Mouse (Mus musculus) heart, postnatal 0 days (tissue): ENCODE results near the gene Rassf5.

Source experiments
- CTCF ChIP-seq: IDR thresholded peaks from 2 replicates; pipeline ENCODE4 v1.5.1; 2016; ENCODE audit warnings: antibody characterized with exemption, control low read depth, low read depth
- EP300 ChIP-seq: IDR thresholded peaks from 2 replicates; pipeline ENCODE4 v1.6.1; 2016; ENCODE audit warnings: antibody characterized with exemption, low read depth

GRCm38 (mm10) chr1:131184956-131185660, 60.0 kb downstream of the Rassf5 start:
- TF ChIP-seq CTCF = no peak
- TF ChIP-seq EP300 = no peak
